Mouse (Mus musculus) small intestine, adult 2 months (tissue): ENCODE measurements around the gene Dlk1.

Experiments
- CTCF ChIP-seq: fragments of 200-500 bp; IDR thresholded peaks from 2 replicates; pipeline ENCODE4 v1.5.1; 2012; ENCODE audit warnings: low read depth, mild to moderate bottlenecking, control low read depth, inconsistent platforms, low read length, moderate library complexity, mixed read lengths; ENCODE audit not compliant: insufficient replicate concordance, insufficient read length; ENCODE audit errors: extremely low read depth
- POLR2A ChIP-seq: fragments of 200-500 bp; IDR thresholded peaks from 2 replicates; pipeline ENCODE4 v1.6.1; 2012; ENCODE audit warnings: low read depth, mild to moderate bottlenecking, control low read depth, inconsistent platforms, low read length, moderate library complexity

DNA sequence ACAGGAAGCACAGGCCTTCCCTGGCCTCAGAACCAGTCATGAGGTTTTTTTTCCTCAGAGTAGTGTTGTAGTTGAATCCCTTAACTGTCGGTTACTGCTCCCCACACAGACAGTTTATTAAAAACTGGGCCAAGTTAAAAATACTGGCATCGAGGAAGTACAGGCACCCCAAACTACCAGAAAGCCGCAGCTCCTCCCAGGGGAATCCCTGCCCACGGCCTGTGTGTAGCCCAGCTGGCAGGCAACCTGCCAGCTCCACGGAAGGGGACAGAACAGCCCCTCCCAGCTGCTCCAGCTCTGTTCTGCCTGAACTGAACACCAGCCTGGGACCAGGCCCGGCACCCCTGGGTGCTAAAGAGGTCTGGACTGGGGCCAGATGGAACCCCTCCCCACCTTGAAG is 11.3 kb upstream of the Dlk1 start:
- TF ChIP-seq CTCF (no peak), POLR2A (no peak)
